Mouse (Mus musculus): ENCODE data around the gene Mphosph8. TPM values are rescaled to one million over a fixed set of nuclear protein-coding genes. Genes with fewer than 3 reads are reported as not detected.

Mphosph8 gene
- polyA plus RNA-seq, 1 experiment = 7.0 TPM

DNA sequence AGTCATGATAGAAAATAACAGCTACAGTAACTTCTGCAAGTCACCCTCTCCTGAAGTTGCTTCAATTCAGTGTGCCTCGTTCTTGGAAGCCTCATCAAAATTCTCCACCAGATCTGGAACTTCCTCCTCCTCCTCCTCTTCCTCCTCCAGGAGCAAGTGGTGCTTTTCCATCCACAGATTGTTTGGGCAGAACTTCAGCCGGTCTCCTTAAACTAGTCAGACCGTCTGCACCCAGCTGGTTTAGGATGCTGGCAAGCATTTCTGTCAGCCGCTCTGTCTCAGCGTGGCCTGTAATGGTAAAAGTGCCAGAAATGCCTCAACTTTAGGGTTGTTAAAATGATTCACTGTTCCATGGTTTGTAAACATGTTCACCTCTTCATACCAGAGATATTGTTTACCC lies 2.4 kb upstream of the Mphosph8 start:
- Histone ChIP-seq H3K4me1 (ENCODE audit: control insufficient read depth, insufficient read depth, low read length) (peaks cover 4% of the 10 kb centered on the region; the same call in 1 of the 2 replicates), H3K27me3 (replicated peaks; ENCODE audit: control insufficient read depth, insufficient read depth, low read length) (no peaks in the 10 kb centered on the region), H3K36me3 (ENCODE audit: control insufficient read depth, insufficient read depth, low read length) (no peaks in the 10 kb centered on the region), H3K27ac (ENCODE audit: insufficient read depth, low read depth, low read length) (no peak overlapping the region), H3K4me3 (ENCODE audit: insufficient read depth, low read depth, low read length) (no peak overlapping the region)
- WGBS = 54% methylated on average over 5 of the region's 5 CpGs
- peak; percentile 20 for DNase-seq
- TF ChIP-seq POLR2A (IDR thresholded peaks at IDR 0.05; ENCODE audit: low read depth, low read length) (no peak), CTCF (conservative IDR thresholded peaks at IDR 0.05; ENCODE audit: insufficient read depth, insufficient read length, low read depth, low read length) (no peak)

DNA sequence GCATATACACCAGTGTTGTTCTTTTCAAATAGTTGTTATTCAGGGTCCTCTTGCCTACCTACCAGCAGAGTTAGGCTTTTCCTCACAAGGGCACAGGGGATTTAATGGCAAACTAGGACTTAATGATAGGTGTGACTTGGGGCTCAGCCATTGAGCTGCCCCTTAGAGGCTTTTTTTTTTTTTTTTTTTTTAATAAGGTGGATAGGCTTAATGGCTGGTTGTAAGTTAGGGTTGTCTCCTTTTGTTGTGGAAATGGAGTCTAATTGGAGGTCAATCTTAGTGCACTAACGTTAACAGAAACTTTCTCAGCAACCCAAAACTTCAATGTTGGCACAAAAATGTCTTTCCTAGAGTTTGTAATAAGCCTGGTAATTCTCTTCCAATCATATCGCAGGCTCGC lies 1.1 kb upstream of the Mphosph8 start:
- TF ChIP-seq POLR2A (IDR thresholded peaks at IDR 0.05; ENCODE audit: low read depth, low read length) (no peak), CTCF (conservative IDR thresholded peaks at IDR 0.05; ENCODE audit: insufficient read depth, insufficient read length, low read depth, low read length) (no peak)

DNA sequence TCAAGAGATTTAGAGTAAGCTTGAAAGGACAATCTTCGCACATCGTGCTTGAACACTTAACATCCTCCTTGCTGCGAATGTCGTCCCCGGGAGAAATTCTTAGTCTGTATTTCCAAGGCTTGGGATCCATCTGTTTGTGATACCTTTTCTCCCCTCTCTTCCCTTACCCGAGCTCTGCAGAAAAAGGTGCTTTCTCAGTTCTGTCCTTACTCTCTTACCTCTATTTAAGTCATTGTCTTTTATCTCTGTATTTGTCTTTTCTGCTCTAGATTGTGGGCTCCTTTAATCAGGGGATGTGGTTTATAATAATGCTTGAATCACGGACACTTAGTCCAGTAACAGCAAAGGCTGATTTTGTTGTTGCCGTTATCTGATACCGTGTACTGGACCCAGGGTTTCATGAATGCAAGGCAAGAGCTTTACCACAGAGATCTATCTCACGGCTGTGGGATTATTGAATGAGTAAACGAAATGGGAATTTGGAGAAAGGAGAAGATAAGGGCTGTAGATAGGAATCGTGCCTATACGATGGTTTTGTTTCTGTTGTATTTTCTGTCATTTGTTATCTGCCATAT lies 1.1 kb downstream of the Mphosph8 start:
- peaks cover 4% of the 10 kb centered on the region for H3K36me3 ChIP-seq (ENCODE audit: control insufficient read depth, insufficient read depth, low read length)
- H3K27me3 ChIP-seq (replicated peaks; ENCODE audit: control insufficient read depth, insufficient read depth, low read length) = no peaks in the 10 kb centered on the region
- H3K27ac ChIP-seq (ENCODE audit: insufficient read depth, low read depth, low read length) = peak overlapping the region; percentile 67; the same call in 1 of the 2 replicates
- no peak for TF ChIP-seq POLR2A (IDR thresholded peaks at IDR 0.05; ENCODE audit: low read depth, low read length)
- TF ChIP-seq CTCF (conservative IDR thresholded peaks at IDR 0.05; ENCODE audit: insufficient read depth, insufficient read length, low read depth, low read length) = no peak
- H3K4me3 ChIP-seq (ENCODE audit: insufficient read depth, low read depth, low read length) = peak overlapping the region; percentile 84
- H3K4me1 ChIP-seq (ENCODE audit: control insufficient read depth, insufficient read depth, low read length) = peaks cover 4% of the 10 kb centered on the region; the same call in 1 of the 2 replicates
- 7% methylated on average over 13 of the region's 13 CpGs for WGBS
- DNase-seq = no peak

More for the DNA sequence above, 1.1 kb upstream of the Mphosph8 start:
- Histone ChIP-seq H3K4me1 (ENCODE audit: control insufficient read depth, insufficient read depth, low read length) (peaks cover 4% of the 10 kb centered on the region; the same call in 1 of the 2 replicates), H3K27me3 (replicated peaks; ENCODE audit: control insufficient read depth, insufficient read depth, low read length) (no peaks in the 10 kb centered on the region), H3K36me3 (ENCODE audit: control insufficient read depth, insufficient read depth, low read length) (no peaks in the 10 kb centered on the region), H3K4me3 (ENCODE audit: insufficient read depth, low read depth, low read length) (no peak overlapping the region), H3K27ac (ENCODE audit: insufficient read depth, low read depth, low read length) (no peak overlapping the region)
- 76% methylated on average over 3 of the region's 3 CpGs for WGBS
- DNase-seq = no peak

DNA sequence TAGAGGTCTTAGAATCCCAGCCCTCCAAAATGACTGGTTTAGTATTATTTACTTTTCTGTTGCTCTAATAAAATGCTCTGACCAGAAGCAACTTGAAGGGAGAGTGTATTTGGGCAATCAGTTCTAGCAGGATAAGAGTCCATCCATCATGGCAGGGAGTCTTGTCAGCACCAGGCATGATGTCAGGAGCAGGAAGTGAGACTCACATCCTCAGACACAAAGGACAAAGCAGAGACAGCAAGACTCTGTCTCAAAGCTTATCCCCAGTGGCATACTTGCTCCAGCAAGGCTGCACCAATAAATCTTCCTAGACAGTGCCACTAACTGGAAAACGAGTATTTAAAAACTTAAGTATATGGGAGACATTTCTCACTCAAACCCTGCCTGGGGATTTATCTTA lies 17.4 kb downstream of the Mphosph8 start:
- Histone ChIP-seq H3K27me3 (replicated peaks; ENCODE audit: control insufficient read depth, insufficient read depth, low read length) (no peaks in the 10 kb centered on the region), H3K36me3 (ENCODE audit: control insufficient read depth, insufficient read depth, low read length) (peaks cover 5% of the 10 kb centered on the region), H3K4me1 (ENCODE audit: control insufficient read depth, insufficient read depth, low read length) (no peaks in the 10 kb centered on the region), H3K27ac (ENCODE audit: insufficient read depth, low read depth, low read length) (no peak overlapping the region), H3K4me3 (ENCODE audit: insufficient read depth, low read depth, low read length) (no peak overlapping the region)
- DNase-seq = peak; percentile 51
- no peak for TF ChIP-seq CTCF (conservative IDR thresholded peaks at IDR 0.05; ENCODE audit: insufficient read depth, insufficient read length, low read depth, low read length)
- TF ChIP-seq POLR2A (IDR thresholded peaks at IDR 0.05; ENCODE audit: low read depth, low read length) = no peak
- WGBS = 14% methylated on average over 1 of the region's 1 CpGs

DNA sequence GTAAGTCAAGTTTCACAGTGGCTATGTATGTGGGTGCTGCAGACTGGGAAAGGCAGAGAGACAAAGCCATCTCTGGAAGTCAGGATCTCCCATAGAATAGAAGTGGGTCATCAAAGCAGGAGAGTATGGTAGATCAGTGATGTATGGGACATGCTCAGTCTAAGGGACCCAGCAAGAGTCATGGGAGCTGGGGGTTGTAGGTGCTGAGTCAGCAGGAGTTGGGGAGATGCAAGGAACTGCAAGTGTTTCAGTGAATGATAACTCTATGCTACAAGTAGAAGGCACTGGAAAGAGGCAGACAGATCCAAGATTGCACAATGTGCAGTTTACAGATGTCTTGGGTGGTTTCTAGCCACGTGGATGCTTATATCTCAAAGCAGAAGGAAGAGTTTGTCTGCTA lies 21.1 kb downstream of the Mphosph8 start:
- no peak for DNase-seq
- no peak overlapping the region for H3K27ac ChIP-seq (ENCODE audit: insufficient read depth, low read depth, low read length)
- H3K27me3 ChIP-seq (replicated peaks; ENCODE audit: control insufficient read depth, insufficient read depth, low read length) = no peaks in the 10 kb centered on the region
- H3K4me3 ChIP-seq (ENCODE audit: insufficient read depth, low read depth, low read length) = no peak overlapping the region
- H3K4me1 ChIP-seq (ENCODE audit: control insufficient read depth, insufficient read depth, low read length) = no peaks in the 10 kb centered on the region
- peaks cover 9% of the 10 kb centered on the region for H3K36me3 ChIP-seq (ENCODE audit: control insufficient read depth, insufficient read depth, low read length)
- no peak for TF ChIP-seq CTCF (conservative IDR thresholded peaks at IDR 0.05; ENCODE audit: insufficient read depth, insufficient read length, low read depth, low read length)
- TF ChIP-seq POLR2A (IDR thresholded peaks at IDR 0.05; ENCODE audit: low read depth, low read length) = no peak
- 98% methylated on average over 1 of the region's 1 CpGs for WGBS

DNA sequence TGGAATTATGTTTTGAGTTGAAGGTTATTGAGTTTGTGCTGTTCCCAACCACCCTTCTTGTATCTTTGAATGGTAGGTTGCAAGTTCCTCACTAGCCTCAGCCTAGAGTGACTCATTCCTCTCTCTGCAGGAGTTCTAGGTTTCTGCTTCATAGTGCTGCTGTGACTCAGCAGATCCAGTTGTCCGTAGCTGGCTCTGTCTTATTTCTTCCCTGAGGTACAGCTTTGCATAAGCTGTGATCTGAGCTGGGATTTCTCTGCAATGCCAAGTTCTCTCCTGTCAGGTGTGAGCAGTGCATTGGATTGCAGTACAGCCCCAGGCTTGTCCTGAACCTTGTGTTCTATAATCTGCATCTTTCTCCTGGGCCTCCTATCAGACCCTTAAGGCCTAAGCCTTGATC lies 21.7 kb downstream of the Mphosph8 start:
- H3K4me3 ChIP-seq (ENCODE audit: insufficient read depth, low read depth, low read length) = no peak overlapping the region
- no peaks in the 10 kb centered on the region for H3K4me1 ChIP-seq (ENCODE audit: control insufficient read depth, insufficient read depth, low read length)
- peaks cover 10% of the 10 kb centered on the region for H3K36me3 ChIP-seq (ENCODE audit: control insufficient read depth, insufficient read depth, low read length)
- WGBS = 71% methylated on average over 1 of the region's 1 CpGs
- no peak for DNase-seq
- H3K27me3 ChIP-seq (replicated peaks; ENCODE audit: control insufficient read depth, insufficient read depth, low read length) = no peaks in the 10 kb centered on the region
- no peak overlapping the region for H3K27ac ChIP-seq (ENCODE audit: insufficient read depth, low read depth, low read length)
- TF ChIP-seq CTCF (conservative IDR thresholded peaks at IDR 0.05; ENCODE audit: insufficient read depth, insufficient read length, low read depth, low read length) (no peak), POLR2A (IDR thresholded peaks at IDR 0.05; ENCODE audit: low read depth, low read length) (no peak)

DNA sequence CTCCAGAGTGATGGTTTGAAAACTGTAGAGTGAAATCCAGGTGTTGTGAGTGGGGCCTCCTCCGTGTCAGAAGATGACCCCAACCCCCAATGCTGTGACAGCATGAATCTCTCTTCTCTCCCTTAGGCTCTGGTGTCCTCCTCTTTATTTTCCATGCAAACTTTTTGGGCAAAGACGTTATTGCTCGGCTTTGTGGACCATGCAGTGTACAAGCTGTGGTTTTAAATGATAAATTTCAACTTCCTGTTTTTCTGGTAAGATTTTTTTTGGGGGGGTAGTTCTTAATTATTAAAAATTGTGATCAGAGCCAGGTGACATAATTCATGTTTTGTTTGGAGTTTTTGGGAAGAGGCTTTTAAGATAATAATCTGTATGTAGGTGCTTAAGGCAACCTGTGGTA lies 27.4 kb downstream of the Mphosph8 start:
- H3K27me3 ChIP-seq (replicated peaks; ENCODE audit: control insufficient read depth, insufficient read depth, low read length) = no peaks in the 10 kb centered on the region
- DNase-seq = no peak
- H3K36me3 ChIP-seq (ENCODE audit: control insufficient read depth, insufficient read depth, low read length) = peaks cover 16% of the 10 kb centered on the region
- TF ChIP-seq POLR2A (IDR thresholded peaks at IDR 0.05; ENCODE audit: low read depth, low read length) (no peak), CTCF (conservative IDR thresholded peaks at IDR 0.05; ENCODE audit: insufficient read depth, insufficient read length, low read depth, low read length) (no peak)
- no peak overlapping the region for H3K27ac ChIP-seq (ENCODE audit: insufficient read depth, low read depth, low read length)
- H3K4me3 ChIP-seq (ENCODE audit: insufficient read depth, low read depth, low read length) = no peak overlapping the region
- no peaks in the 10 kb centered on the region for H3K4me1 ChIP-seq (ENCODE audit: control insufficient read depth, insufficient read depth, low read length)
- 62% methylated on average over 3 of the region's 3 CpGs for WGBS
